Comparison of ENCODE assay signal across 15 mouse cellular contexts in the genomic region with DNA sequence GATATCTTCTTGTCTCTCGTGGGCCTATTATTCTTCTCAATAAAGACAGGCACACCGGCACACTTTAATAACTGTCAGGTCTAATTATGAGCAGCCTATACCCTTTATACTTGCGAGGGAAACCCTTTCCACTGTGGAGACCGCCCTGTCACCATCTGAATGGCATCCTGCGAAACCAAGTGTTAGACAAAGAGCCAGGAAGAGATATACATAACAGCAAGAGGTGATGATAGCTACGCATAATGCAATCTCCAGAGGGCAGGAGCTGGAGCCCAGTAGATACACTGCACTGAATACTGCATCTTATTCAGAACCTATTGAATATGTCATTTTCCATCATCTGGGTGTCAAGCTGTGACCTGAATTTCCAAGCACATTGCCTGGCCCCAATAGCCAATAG.
DNase-seq lines count a peak whose midpoint lies in the region; ATAC-seq and TF ChIP-seq lines count a peak whose summit lies in the region.
"Had no signal": no experiment of that assay in that cellular context is flagged by ENCODE, and none has a peak within 500 bp of the region (broad histone marks: within the 10 kb centered on the region; RNA-seq: fewer than 3 reads in every experiment).

No protein-coding gene starts in this region.

- intact Hi-C loops in heart, adult 2 months (cut with DNase I) = no loop called here

- TF ChIP-seq CTCF in heart, adult 2 months (IDR thresholded peaks at IDR 0.05) = no peak
- TF ChIP-seq CTCF in liver, postnatal 0 days (IDR thresholded peaks at IDR 0.05; ENCODE audit: low read depth) = no peak

- 13% methylated on average over 6 of the region's 6 CpGs for WGBS in heart, embryonic 13.5 days
- 43% methylated on average over 6 of the region's 6 CpGs for WGBS in heart, adult 2 months
- WGBS in liver, postnatal 0 days (ENCODE audit: insufficient replicate concordance) = 42% methylated on average over 6 of the region's 6 CpGs
- WGBS in forebrain, embryonic 11.5 days = 75% methylated on average over 6 of the region's 6 CpGs

- peak overlapping the region; percentile 58 for H3K27ac ChIP-seq in heart, embryonic 13.5 days (replicated peaks)
- H3K27ac ChIP-seq in heart, adult 2 months = no peak overlapping the region
- no peak overlapping the region for H3K27ac ChIP-seq in liver, postnatal 0 days (ENCODE audit: low read depth)
- H3K27ac ChIP-seq in forebrain, embryonic 11.5 days (ENCODE audit: low read depth, low read length) = no peak overlapping the region
- H3K27ac ChIP-seq: embryonic facial prominence, embryonic 10.5 days; forebrain, embryonic 12.5 days; limb, embryonic 10.5 days had no signal

- no peaks in the 10 kb centered on the region for H3K9me3 ChIP-seq in heart, embryonic 13.5 days
- peaks cover 9% of the 10 kb centered on the region for H3K9me3 ChIP-seq in megakaryocyte, embryonic 14.5 days
- H3K9me3 ChIP-seq in liver, postnatal 0 days (ENCODE audit: low read length) = no peaks in the 10 kb centered on the region
- H3K9me3 ChIP-seq in forebrain, embryonic 11.5 days (ENCODE audit: control insufficient read depth, low read length) = no peaks in the 10 kb centered on the region
- H3K9me3 ChIP-seq: embryonic facial prominence, embryonic 10.5 days; forebrain, embryonic 12.5 days; limb, embryonic 10.5 days had no signal

- peaks cover 32% of the 10 kb centered on the region for H3K4me1 ChIP-seq in heart, embryonic 13.5 days
- no peaks in the 10 kb centered on the region; the same call in 1 of the 2 replicates for H3K4me1 ChIP-seq in heart, adult 2 months (ENCODE audit: control insufficient read depth, insufficient read depth, low read length)
- H3K4me1 ChIP-seq in megakaryocyte, embryonic 14.5 days = peaks cover 43% of the 10 kb centered on the region
- peaks cover 3% of the 10 kb centered on the region; the same call in 1 of the 2 replicates for H3K4me1 ChIP-seq in liver, postnatal 0 days (ENCODE audit: insufficient read depth)
- H3K4me1 ChIP-seq in forebrain, embryonic 11.5 days (replicated peaks; ENCODE audit: control insufficient read depth, insufficient read depth, low read length) = no peaks in the 10 kb centered on the region
- H3K4me1 ChIP-seq: limb, embryonic 10.5 days had no signal

- no peak for TF ChIP-seq EP300 in heart, adult 2 months (IDR thresholded peaks at IDR 0.05; ENCODE audit: insufficient read depth, low read depth, low read length)
- TF ChIP-seq EP300 in liver, postnatal 0 days (IDR thresholded peaks at IDR 0.05; ENCODE audit: low read depth) = no peak

- H3K4me2 ChIP-seq in heart, embryonic 13.5 days = peak overlapping the region; percentile 58
- H3K4me2 ChIP-seq in liver, postnatal 0 days (ENCODE audit: low read depth, low read length) = peak overlapping the region; percentile 40
- H3K4me2 ChIP-seq in forebrain, embryonic 11.5 days (ENCODE audit: low read depth, low read length, severe bottlenecking) = no peak overlapping the region
- H3K4me2 ChIP-seq: forebrain, embryonic 12.5 days had no signal

- DNase-seq in heart, adult 2 months = no peak
- DNase-seq in c-Kit-positive CD71-positive TER-119-positive erythroid progenitor cells, embryonic 14.5 days (ENCODE audit: low spot score) = peak; percentile 19
- DNase-seq in liver, postnatal 0 days = no peak
- no peak for DNase-seq in forebrain, embryonic 11.5 days (ENCODE audit: low spot score)
- no peak for DNase-seq in lung, postnatal 36 days
- DNase-seq: cerebellum, adult 9-11 months; lung, postnatal 10 days; thymus, postnatal 25 days had no signal

- H3K9ac ChIP-seq in heart, embryonic 13.5 days = no peak overlapping the region
- no peak overlapping the region for H3K9ac ChIP-seq in heart, adult 2 months (ENCODE audit: low read depth, low read length)
- H3K9ac ChIP-seq in liver, postnatal 0 days (replicated peaks) = no peak overlapping the region
- no peak overlapping the region for H3K9ac ChIP-seq in forebrain, embryonic 11.5 days (ENCODE audit: low read length)
- H3K9ac ChIP-seq: forebrain, embryonic 12.5 days had no signal

- ATAC-seq in heart, embryonic 13.5 days (ENCODE audit: extremely low read depth, insufficient number of reproducible peaks, low FRiP score, low TSS enrichment) = no peak
- no peak for ATAC-seq in megakaryocyte, adult 5-6 weeks (ENCODE audit: poor library complexity, severe bottlenecking)
- ATAC-seq in liver, postnatal 0 days = peak; percentile 49; the same call in 1 of the 2 replicates
- ATAC-seq in forebrain, embryonic 11.5 days (replicated peaks; ENCODE audit: low FRiP score) = no peak
- ATAC-seq: activated CD4-positive, CD25-positive, alpha-beta regulatory T cell, adult 4 months had no signal

- H3K79me2 ChIP-seq in heart, adult 2 months (replicated peaks; ENCODE audit: control insufficient read depth, insufficient read depth, low read length) = no peaks in the 10 kb centered on the region

- TF ChIP-seq POLR2A in heart, adult 2 months (IDR thresholded peaks at IDR 0.05; ENCODE audit: insufficient read depth, low read depth, low read length) = no peak

- H3K27me3 ChIP-seq in heart, embryonic 13.5 days (replicated peaks) = peaks cover 41% of the 10 kb centered on the region
- H3K27me3 ChIP-seq in heart, adult 2 months (ENCODE audit: control insufficient read depth, insufficient read depth, low read length) = no peaks in the 10 kb centered on the region
- no peaks in the 10 kb centered on the region for H3K27me3 ChIP-seq in megakaryocyte, embryonic 14.5 days (replicated peaks)
- H3K27me3 ChIP-seq in liver, postnatal 0 days (ENCODE audit: insufficient read depth, low read length) = no peaks in the 10 kb centered on the region
- H3K27me3 ChIP-seq in forebrain, embryonic 11.5 days (ENCODE audit: control insufficient read depth, insufficient read depth, low read length) = no peaks in the 10 kb centered on the region
- H3K27me3 ChIP-seq: forebrain, embryonic 12.5 days had no signal

- no peak overlapping the region; the same call in 1 of the 2 replicates for H3K4me3 ChIP-seq in heart, embryonic 13.5 days
- no peak overlapping the region for H3K4me3 ChIP-seq in heart, adult 2 months
- H3K4me3 ChIP-seq in megakaryocyte, embryonic 14.5 days (replicated peaks) = peak overlapping the region; percentile 8
- no peak overlapping the region for H3K4me3 ChIP-seq in liver, postnatal 0 days (ENCODE audit: low read depth, low read length)
- H3K4me3 ChIP-seq in forebrain, embryonic 11.5 days (ENCODE audit: low read depth, low read length) = no peak overlapping the region
- H3K4me3 ChIP-seq: embryonic facial prominence, embryonic 10.5 days; forebrain, embryonic 12.5 days; limb, embryonic 10.5 days had no signal

- H3K36me3 ChIP-seq in heart, embryonic 13.5 days = no peaks in the 10 kb centered on the region
- no peaks in the 10 kb centered on the region for H3K36me3 ChIP-seq in heart, adult 2 months (ENCODE audit: control insufficient read depth, insufficient read depth, low read length)
- H3K36me3 ChIP-seq in megakaryocyte, embryonic 14.5 days (replicated peaks; ENCODE audit: low read length) = peaks cover 10% of the 10 kb centered on the region
- H3K36me3 ChIP-seq in liver, postnatal 0 days (replicated peaks; ENCODE audit: insufficient read depth, low read length) = no peaks in the 10 kb centered on the region
- no peaks in the 10 kb centered on the region for H3K36me3 ChIP-seq in forebrain, embryonic 11.5 days (ENCODE audit: control insufficient read depth, insufficient read depth, low read length)
- H3K36me3 ChIP-seq: embryonic facial prominence, embryonic 10.5 days; forebrain, embryonic 12.5 days; limb, embryonic 10.5 days had no signal
